Mouse (Mus musculus) small intestine, adult 2 months (tissue): Measurements from ENCODE around the gene Tmem141.

ENCODE experiments used
- CTCF ChIP-seq: fragments of 200-500 bp; IDR thresholded peaks from 2 replicates; pipeline ENCODE4 v1.5.1; 2012; ENCODE audit warnings: low read depth, mild to moderate bottlenecking, control low read depth, inconsistent platforms, low read length, moderate library complexity, mixed read lengths; ENCODE audit not compliant: insufficient replicate concordance, insufficient read length; ENCODE audit errors: extremely low read depth
- POLR2A ChIP-seq: fragments of 200-500 bp; IDR thresholded peaks from 2 replicates; pipeline ENCODE4 v1.6.1; 2012; ENCODE audit warnings: low read depth, mild to moderate bottlenecking, control low read depth, inconsistent platforms, low read length, moderate library complexity

DNA sequence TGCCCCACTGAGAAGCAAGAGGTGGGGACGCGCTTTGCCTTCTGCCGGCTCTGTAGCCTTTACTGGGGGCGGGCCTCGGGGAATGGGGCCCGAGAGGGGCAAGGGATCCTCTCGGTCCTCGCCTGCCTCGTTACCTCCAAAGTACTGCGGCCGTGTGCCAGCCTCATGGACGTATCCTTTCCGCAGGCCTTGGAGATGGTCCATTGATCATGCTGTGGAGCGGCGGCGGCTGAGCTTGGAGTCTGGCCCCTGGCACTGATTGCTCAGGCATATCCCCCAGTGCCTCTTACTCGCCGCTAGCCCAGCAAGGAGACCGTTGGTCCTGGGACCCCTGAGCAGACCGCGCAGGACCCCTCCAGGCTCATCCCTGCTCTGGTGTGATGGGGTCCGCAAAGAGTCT, 5.4 kb downstream of the Tmem141 start:
- TF ChIP-seq CTCF, result no peak
- no peak for TF ChIP-seq POLR2A
